Mouse (Mus musculus): ENCODE data around the gene Cebpg.
A peak's percentile ranks its signal among the peaks of the same experiment; 100 is the strongest.

Gene Cebpg

DNA sequence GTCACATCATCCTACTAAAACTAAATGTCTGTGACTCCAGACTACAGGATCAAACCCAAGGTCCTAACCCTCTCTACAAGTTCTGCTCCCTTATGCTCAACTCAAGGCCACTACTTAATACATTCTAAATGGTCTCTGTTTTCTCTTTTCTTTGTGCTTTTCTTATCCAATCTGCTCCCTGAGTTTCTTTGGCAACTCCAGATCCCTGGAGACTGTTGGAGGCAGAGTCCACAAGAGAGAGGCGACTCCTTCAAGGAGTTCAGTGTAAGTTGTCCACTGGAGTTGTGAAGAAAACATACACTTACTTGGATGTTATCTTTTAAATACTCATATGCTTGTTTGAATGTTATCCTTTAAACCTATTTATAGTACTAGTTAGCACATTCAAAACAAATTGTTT lies 2.1 kb downstream of the Cebpg start:
- no peak for DNase-seq (ENCODE audit: low spot score in 2 of 2)

DNA sequence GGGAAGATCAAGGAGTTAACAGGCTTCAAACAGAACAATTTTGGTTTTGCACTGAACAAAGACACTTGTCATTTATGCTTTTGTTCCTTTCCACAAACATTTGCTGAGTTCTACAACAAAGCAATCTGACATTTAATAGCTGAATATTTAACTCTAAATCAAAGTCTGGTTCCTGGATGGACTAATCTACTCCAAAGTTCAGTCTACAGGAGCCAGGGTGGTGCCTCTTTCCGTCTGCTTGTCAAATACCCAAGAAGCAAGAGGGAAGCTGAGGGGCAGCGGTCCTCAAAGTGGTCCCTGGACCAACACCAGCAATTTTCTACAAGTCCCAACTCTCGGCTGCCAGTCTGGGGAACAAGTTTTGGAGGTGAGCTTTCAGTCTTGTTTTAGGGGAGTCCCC lies 3.2 kb downstream of the Cebpg start:
- no peak for DNase-seq (ENCODE audit: low spot score in 2 of 2)

DNA sequence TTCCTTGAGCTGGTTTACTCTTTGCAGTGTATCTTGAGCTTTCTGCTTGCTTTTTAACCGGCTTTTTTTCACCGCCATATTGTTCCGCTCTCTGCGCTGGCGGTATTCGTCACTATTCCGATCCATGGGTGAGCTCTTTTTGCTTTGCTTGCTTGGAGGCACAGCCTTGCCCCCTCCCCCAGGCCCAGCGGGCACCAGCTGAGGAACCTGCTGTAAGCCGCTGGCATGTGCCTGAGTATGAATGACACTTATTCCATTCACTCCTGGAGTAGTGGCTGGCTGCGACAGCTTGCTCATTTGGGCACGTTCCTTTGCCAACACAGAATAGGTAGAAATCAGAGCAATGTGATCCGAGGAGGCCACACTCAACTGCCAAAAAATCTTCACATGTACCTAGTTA lies 5.8 kb downstream of the Cebpg start:
- DNase-seq (ENCODE audit: low spot score in 2 of 2), result no peak

DNA sequence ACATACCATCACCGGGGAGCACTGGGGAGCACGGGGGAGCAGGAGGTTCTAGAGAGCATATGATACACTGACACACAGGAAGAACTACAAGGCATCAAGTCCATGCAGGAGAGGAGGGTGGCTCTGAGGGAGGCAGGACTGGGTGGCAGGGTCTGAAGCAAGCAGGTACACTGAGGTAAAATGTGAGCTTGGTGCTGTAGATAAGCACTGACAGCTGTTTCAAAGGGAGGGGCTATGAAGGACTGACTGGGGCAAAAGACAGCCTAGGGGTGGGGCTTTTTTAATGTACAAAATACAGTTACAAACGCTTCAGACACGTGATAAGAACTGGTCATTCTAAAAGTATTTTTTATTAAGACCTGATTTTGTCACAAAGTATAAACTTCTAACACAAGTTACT lies 10.3 kb downstream of the Cebpg start:
- no peak for DNase-seq (ENCODE audit: low spot score in 2 of 2)

DNA sequence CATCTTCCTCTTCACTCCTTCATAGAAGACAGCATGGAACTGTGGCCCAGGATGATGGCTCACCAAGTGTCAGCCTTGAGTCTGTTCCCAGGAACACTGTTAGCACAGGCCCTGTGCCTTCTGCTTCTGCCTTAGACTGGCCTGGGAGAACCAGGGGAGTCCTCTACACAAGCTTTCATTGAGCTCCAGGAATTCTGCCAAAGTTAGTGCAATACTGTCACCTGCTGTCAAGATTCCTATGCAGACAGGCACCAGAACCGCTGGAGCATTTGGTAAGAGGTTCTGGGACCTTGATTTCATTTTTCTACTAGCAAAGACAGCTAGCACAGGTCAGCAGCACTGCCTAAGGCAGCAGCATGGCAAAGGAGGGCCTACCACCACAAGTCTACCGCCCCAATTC lies 11.7 kb downstream of the Cebpg start:
- DNase-seq (ENCODE audit: low spot score in 2 of 2), result no peak

DNA sequence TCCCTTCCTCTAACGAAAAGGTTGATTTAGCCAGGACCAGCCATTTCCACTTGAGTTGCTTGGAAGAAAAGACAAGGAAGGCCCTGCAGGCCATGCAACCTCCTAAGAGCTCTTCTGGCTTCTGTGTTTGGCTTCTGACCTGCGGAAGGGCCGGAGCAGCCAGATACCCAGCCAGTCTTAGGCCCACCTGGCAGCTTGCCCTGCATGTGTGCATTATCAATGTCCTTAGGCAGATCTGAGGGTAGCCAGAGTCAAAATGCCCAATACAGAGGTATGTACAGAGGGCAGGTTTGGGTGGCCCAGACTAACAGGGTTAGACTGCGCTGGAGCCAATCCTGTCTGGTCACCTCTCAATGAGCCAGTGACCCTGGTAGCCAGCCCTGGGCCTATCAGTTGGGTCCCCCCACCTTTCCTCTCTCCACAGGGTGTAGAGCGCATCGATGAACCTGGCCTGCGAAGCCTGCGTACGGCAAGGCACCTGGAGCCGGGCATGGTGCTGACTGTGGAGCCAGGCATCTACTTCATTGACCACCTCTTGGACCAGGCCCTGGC lies 13.0 kb downstream of the Cebpg start:
- no peak for DNase-seq (ENCODE audit: low spot score in 2 of 2)

DNA sequence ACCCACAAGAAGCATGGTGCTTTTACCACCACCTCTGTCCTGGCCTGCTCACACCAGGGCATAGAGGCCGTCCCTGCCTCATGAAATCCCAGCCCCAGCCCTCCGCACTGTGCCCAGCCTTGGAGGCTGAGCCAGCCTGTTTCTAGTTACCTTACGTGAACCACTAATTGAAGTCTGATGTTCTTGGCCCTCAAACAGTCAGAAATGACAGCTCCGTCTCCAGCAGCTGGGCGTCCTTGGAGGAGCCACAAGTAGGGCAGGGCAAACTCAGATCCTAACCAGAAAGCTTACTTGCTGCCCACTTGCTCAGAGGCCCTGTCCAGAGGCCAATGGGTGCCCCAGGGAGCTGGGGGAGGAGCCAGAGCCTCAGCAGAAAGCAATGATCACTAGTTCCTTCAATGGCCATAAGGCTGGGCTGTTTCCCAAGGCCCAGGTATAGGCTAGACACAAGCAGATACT lies 13.6 kb downstream of the Cebpg start:
- DNase-seq (ENCODE audit: low spot score in 2 of 2), result peak in 1 of 2 experiments; percentile 46

DNA sequence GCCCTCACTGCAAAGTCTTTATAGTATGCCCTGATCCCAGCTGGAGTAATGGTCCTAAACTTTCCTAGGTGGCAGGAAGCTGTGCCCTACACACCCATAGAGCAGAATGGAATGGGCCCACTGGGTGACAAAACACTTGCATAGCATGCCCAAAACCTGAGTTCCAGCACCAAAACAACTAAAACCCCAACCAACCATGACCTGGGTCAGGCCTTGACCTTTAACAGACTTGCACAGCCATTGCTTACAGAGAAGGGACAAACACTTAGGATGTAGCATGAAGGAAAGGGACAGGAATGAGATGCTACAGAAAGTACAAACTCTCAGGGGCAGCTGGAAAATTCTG lies 14.2 kb downstream of the Cebpg start:
- no peak for DNase-seq (ENCODE audit: low spot score in 2 of 2)

DNA sequence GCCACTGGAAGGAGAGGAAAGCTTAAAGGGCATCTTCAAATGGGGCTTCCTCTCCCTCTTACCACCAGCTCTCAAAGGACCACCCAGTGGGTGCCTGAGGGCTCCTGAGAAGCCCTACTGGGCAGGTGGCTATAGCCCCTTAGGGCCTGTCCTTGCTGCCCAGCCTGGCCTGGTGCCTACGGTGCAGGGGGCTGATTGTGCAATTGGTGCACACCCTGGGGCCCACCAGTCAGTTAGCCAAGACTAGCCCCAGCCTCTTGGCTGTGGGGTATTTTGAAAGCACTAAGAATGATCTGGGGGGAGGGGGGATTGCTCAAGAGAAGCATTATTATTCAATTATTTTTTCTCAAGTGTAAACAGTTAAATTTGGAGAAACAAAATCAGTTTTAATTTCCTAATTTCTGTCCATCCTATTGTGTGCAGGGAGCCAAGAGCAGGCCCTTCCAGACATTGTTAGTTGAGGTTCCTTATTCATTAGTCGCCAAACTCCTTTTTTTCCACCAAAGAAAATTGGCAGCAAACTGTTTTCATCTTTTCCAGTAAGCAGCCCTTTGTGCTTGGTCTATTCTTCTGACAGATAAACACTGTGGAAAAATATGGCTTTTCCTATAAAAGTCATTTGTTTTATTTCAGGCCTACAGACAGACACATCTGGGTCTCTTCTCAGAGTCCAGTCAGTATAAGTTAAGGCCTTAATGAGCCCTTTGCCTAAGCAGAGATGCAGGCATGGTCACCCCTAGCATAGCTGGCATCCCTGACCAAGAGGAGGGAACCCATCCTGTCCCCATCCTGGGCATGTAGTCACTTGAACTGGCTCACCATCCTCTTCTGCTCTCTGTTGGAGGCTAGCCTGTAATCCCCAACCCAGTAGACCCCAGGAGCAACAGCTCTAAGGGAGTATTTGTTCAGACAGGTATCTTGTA lies 14.8 kb downstream of the Cebpg start:
- DNase-seq (ENCODE audit: low spot score in 2 of 2), result no peak

DNA sequence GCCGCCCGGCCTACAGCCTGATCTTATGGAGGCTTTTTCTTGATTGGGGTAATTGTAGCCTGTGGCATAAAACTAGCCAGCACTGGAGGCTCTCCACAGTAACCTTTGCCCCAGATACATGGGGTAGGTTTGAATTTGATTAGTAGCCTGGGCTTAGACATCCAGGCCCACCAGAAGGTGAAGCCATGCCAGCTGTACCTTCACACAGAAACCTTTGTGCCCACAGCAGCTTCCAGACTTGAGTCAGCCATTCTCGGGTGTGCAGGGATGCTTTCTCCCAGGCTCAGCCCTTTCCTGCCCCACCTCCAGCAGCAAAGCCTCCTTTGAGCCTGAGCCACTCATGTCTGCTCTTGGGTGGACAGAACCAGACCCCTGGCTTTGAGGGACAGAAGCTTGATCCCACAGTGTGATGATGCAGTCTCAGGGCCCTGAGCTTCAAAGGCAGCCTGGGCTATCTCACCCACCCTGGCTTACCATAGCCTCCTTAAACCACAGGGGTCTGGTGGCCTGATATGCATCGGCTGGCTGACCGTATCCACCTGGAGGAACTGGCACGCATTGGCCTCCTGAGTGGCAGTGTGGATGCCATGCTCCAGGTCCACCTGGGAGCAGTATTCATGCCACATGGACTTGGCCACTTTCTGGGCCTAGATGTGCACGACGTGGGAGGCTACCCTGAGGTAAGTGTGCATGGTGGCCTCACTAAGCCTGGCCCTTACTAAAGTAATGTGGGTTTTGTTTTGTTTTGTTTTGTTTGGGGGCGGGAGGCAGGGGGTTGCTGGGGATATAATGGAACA lies 16.0 kb downstream of the Cebpg start:
- no peak for DNase-seq (ENCODE audit: low spot score in 2 of 2)

DNA sequence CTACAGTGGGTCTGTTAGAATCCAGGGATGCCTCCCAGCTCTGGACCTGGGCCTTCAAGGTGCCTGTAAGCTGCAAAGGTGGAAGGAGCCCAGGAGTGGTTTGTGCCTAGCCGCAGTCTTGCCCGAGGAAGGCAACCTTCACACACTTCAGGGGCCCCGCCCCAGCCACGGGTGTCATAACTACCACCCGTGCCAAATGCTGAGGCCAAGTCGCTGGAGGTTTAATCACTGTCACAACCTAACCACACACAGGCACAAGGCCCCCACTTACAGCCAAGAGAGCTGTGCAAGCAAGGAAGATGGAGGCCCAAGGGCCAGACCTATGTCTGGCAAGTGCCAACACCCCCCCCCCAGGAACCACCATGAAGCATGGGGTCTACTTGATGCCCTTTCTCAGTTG lies 19.0 kb downstream of the Cebpg start:
- DNase-seq (ENCODE audit: low spot score in 2 of 2), result no peak

DNA sequence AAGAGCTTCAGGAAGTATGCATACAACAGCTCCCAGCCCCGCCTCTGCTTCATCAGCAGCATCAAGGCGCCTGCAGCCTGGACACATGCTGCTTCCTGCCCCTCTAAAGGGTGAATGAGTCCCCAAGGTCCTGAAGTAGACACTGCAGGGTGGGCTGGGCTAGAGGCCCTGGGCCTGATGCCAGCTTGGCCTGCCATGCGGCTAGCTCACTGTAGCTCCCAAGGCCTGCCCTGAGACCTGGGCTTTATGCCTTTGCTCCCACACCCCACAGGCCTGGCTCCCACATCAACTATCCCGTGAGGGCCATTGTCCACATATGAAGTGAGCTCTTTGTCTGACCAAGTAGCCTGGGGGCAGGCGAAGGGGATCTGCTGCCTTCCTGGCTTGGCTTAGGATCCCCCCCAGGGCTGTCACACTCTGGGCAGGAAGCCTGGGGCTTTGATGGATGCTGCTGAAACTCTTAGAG lies 20.1 kb downstream of the Cebpg start:
- DNase-seq (ENCODE audit: low spot score in 2 of 2), result peak in 1 of 2 experiments; percentile 38

DNA sequence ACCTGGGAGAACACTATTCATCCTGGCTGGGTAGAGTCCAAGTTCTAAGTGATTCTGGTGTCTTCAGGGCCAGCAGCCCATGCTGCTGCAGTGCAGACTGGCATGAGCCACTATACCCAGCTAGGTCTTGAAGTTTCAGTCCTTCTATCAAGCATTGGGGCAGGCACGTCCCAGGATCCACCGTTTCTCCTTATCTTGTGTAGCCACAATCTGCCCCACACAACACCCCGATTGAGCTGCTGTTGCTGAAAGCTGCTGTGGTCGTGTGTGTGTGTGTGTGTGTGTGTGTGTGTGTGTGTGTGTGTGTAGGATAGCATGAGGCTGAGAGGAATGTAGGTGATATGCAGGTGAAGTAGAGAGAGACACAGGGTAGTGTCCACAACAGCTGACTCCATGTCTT lies 20.8 kb downstream of the Cebpg start:
- DNase-seq (ENCODE audit: low spot score in 2 of 2), result no peak

DNA sequence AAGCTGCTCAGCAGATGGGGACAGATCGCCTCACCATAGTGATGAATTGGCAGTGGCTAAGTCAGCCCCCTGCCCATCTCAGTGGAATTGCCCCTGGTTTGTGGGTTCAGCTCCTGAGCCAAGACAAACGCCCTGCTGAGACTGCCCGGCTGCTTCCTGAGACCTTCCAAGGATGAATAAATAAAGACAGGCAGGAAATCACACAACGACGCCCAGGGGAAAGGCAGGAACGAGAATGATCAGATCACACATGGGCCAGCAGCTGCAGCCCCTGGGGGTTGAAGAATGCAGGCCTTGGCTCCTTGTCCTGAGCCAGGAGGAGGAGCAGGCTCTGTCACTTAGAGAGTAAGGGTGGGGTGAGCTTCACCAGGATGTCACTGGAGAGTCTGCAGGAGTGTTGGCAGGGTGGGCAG lies 21.2 kb downstream of the Cebpg start:
- DNase-seq (ENCODE audit: low spot score in 2 of 2), result peak in 1 of 2 experiments; percentile 36

DNA sequence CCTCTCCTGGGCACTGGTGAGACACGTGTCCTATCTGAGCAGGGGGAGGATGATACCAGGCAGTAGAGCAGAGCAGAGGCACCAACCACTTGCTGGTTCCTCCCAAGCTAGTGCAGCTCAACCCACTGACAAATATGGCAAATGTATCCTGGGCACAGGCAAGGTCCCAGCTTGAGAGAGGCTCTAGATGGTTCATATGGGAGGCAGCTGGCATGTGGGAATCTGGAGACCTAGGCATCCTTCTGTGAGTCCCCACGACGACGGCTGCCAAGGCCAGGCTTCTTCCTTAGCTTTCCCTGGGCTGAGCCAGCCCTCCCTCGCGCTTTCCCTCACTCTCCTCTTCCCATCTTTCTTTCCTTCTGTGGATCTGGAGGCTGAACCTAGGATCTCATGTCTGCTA lies 25.8 kb downstream of the Cebpg start:
- DNase-seq (ENCODE audit: low spot score in 2 of 2), result no peak

DNA sequence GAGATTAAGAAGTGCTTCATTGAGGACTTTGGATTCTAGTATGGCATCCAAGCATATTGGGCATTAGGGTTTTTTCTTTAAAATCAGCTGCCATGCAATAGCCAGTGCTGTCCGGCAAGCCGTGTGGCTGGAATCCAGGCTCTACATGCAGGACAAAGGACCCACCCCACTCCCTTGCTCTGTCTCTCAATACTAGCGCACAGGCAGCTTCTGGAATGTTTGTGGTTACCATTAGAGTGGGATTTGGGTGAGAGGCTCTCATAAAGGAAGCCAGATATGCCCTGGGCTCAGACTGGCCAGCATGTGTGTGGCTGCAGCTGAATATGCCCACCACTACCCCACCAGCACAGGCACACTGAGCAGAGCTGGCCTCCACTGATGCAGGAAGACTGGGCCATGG lies 26.7 kb downstream of the Cebpg start:
- DNase-seq (ENCODE audit: low spot score in 2 of 2), result no peak

DNA sequence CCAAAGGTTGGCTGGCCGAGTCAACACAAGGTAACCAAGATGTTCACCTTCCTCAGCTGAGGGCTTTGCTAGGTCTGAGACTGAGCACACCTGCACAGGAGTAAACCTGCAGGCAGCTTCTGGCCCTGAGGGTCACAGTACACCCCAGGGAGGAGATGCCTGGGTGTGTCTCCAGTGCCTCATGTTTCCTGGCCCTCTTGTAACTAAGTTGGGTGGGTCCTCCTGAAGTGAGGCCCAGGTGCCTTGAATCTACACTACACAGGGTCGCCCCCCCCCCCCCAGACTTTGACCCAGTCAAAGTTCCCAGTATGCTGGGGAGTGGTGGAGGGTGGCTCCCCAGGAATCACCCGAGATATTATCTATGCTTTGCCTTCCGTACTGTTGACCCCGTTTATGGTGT lies 27.1 kb downstream of the Cebpg start:
- no peak for DNase-seq (ENCODE audit: low spot score in 2 of 2)

DNA sequence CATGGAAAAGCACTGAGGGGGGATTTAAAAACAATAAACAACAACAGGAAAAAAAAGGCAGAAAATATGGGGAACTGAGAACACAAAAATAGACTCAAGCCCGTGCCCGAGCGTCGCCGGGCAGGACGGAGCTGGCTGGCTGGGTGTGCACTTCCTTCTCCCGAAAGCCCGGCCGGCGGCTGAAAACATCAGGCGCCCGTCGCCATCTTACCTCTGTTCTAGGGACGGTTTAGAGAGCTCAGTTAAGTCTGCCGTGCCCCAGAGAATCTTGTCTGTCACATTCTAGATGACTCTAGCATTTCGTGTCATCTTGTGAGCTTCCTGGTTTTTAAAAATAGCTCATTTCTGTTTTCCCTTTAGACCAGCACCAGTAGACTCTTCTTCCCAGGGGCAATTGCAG lies 27.8 kb downstream of the Cebpg start:
- no peak for DNase-seq (ENCODE audit: low spot score in 2 of 2)

DNA sequence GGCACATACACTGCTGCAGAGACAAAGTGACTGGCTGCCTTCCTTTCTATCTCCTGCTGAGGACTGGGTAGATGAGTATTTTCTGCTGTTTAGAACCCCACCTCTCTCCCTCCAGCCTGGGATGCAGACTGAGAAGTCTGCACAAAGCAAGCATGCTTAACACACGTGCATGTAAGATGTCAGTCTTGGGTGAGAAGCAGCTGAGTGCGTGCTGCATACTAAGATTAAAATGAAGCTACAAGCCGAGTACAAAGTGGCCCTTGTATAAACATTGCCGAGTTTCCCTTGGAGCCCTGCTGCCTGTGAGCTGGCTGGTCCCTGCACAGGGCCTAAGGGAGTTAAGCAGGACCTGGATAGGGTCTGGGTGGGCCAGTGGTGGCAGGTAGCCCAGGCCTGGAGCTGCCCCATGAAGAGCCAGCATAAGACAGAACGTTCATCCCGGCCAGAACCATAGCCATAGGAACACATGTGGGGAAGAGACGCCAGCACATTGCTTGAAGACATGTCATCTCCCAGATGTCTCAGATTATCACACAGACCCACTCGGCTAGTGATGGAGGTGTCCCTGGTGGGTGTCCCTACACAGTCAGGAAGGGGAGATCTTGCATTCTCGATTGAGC lies 28.5 kb downstream of the Cebpg start:
- no peak for DNase-seq (ENCODE audit: low spot score in 2 of 2)

DNA sequence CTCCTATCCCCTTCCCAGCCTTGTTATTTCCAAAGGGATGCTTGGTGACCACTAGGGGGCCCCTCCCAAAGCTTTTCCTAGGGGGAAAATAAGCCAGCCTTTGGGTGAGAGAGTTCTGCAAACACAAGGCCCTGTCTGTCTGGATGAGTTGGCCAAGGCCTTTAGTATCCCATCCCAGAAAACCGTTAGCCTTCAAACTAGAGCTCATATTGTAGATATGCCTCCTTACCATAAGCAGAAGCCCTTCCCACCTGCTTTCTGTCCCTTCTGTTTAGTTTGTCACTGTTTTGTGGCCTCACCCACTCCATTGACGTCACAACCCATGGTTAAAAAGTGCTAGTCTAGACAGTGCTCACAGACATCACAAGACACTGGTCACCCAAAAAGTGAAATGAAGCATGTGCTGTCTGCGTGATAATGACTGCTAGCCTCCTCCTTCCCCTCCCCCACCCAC lies 29.5 kb downstream of the Cebpg start:
- DNase-seq (ENCODE audit: low spot score in 2 of 2), result peak in 1 of 2 experiments; percentile 50

DNA sequence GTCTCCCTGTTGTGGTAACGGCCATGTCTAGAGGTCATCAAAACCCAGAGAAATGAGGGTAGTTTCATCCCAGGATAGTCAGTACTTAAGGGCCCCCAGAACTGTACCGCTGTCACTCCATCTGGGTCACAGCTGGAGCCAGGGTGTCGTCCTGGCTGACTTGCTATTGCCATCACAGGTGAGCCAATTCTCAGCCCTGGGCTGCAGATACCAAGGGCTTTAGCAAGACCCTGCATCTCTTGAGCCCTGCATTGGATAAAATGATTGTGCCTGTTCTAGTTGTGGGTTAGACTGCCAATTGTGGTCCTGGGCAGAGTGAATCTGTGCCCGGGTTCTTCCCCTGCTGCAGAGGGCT lies 30.1 kb downstream of the Cebpg start:
- DNase-seq (ENCODE audit: low spot score in 2 of 2), result no peak
